Mouse (Mus musculus) liver, embryonic 14.5 days (tissue): Measurements from ENCODE around the gene Lamtor4. TPM values are rescaled to one million over a fixed set of nuclear protein-coding genes. Genes with fewer than 3 reads are reported as not detected.

Experiments used
- ATAC-seq: fragments of 200-750 bp; cut with Nextera tagmentation; 2 replicates; pipeline ENCODE4 v1.8.0; 2017; ENCODE audit warnings: moderate number of reproducible peaks, mild to moderate bottlenecking, moderate library complexity; ENCODE audit not compliant: insufficient read depth
- DNase-seq, 3 experiments: peaks; one replicate each; pipeline ENCODE4 v3.0.0-alpha.2; 2012 to 2013; ENCODE audit warnings: low read depth in 3 of 3, low spot score in 3 of 3
- H3K27ac ChIP-seq: fragments of 300-500 bp; sonication (generic); 2 replicates; pipeline ENCODE4 v1.5.1; 2014; ENCODE audit warnings: moderate library complexity, mild to moderate bottlenecking, control low read depth, inconsistent platforms
- H3K27me3 ChIP-seq: fragments of 300-500 bp; sonication (generic); 2 replicates; pipeline ENCODE4 v1.6.1; 2014; ENCODE audit warnings: mild to moderate bottlenecking, low read length, moderate library complexity; ENCODE audit not compliant: control insufficient read depth, insufficient read depth
- H3K36me3 ChIP-seq: fragments of 300-500 bp; sonication (generic); replicated peaks from 2 replicates; pipeline ENCODE4 v1.6.1; 2014; ENCODE audit warnings: low read depth; ENCODE audit not compliant: control insufficient read depth, insufficient read depth
- H3K4me1 ChIP-seq, 2 experiments: fragments of 200-500 bp in 1 of 2; fragments of 300-500 bp in 1 of 2; sonication (generic) in 1 of 2; replicated peaks; 2 replicates each; pipeline ENCODE4 v1.6.1; 2012 to 2014; ENCODE audit warnings: antibody characterized with exemption in 1 of 2, inconsistent platforms in 1 of 2, low read length in 1 of 2; ENCODE audit not compliant: control insufficient read depth in 2 of 2, insufficient read depth in 2 of 2
- H3K4me2 ChIP-seq: fragments of 300-500 bp; sonication (generic); 2 replicates; pipeline ENCODE4 v1.6.1; 2014; ENCODE audit warnings: low read depth, mild to moderate bottlenecking, control low read depth, moderate library complexity
- H3K4me3 ChIP-seq, 2 experiments: fragments of 200-500 bp in 1 of 2; fragments of 300-500 bp in 1 of 2; sonication (generic) in 1 of 2; 2 replicates each; pipeline ENCODE4 v1.5.1; 2012 to 2014; ENCODE audit warnings: low read depth in 2 of 2, low read length in 2 of 2, mild to moderate bottlenecking in 2 of 2, control low read depth in 1 of 2, inconsistent platforms in 1 of 2, moderate library complexity in 1 of 2; ENCODE audit not compliant: insufficient read depth in 1 of 2
- H3K9ac ChIP-seq: fragments of 300-500 bp; sonication (generic); replicated peaks from 2 replicates; pipeline ENCODE4 v1.6.1; 2014; ENCODE audit warnings: mild to moderate bottlenecking, control low read depth, moderate library complexity
- H3K9me3 ChIP-seq: fragments of 300-500 bp; sonication (generic); 2 replicates; pipeline ENCODE4 v1.6.1; 2016; ENCODE audit warnings: low read length, mixed read lengths; ENCODE audit not compliant: control insufficient read depth
- EP300 ChIP-seq: IDR thresholded peaks from 2 replicates; pipeline ENCODE4 v1.6.1; 2016; ENCODE audit warnings: antibody characterized with exemption, low read depth
- WGBS: fragments of 180-500 bp; shearing (Covaris S2); extraction: QIAGEN DNeasy Blood & Tissue Kit; methylation state at CpG from one replicate; pipeline ENCODE4 v1.1.7; 2014; ENCODE audit not compliant: insufficient replicate concordance; 5-methylcytosine and 5-hydroxymethylcytosine counted together
- polyA plus RNA-seq, 2 experiments: library from polyadenylated mRNA; depleted of rRNA in 1 of 2; stranded (reverse) in 1 of 2; unstranded in 1 of 2; fragments of >200 nt; fragmentation: Nextera tagmentation in 1 of 2; extraction: Ambion mirVana in 1 of 2; gene quantifications; 2 replicates each; pipeline versions ENCODE4 v1.2.1 to v1.2.3; 2012 to 2014

The Lamtor4 gene
- polyA plus RNA-seq, 2 experiments: 35.6 to 36.3 TPM

GRCm38 (mm10) chr5:138299613-138300012 is 44.3 kb downstream of the Lamtor4 start:
- TF ChIP-seq EP300: no peak
- no peak for DNase-seq

More at GRCm38 (mm10) chr5:138299613-138300012, 44.3 kb downstream of the Lamtor4 start:
- ATAC-seq: no peak
- no peak overlapping the region for H3K4me2 ChIP-seq
- H3K4me1 ChIP-seq: no peaks in the 10 kb centered on the region; a peak in 1 of 4 replicates
- no peak overlapping the region for H3K4me3 ChIP-seq
- no peak overlapping the region for H3K27ac ChIP-seq
- H3K36me3 ChIP-seq: no peaks in the 10 kb centered on the region
- 65% methylated on average over 2 of the region's 2 CpGs for WGBS
- H3K27me3 ChIP-seq: no peaks in the 10 kb centered on the region
- no peak overlapping the region for H3K9ac ChIP-seq
- no peaks in the 10 kb centered on the region for H3K9me3 ChIP-seq

Other genes with a start within 250 kb of the Lamtor4 start
- gene Smok3a, start 234.2 kb upstream of the Lamtor4 start, polyA plus RNA-seq (2012; rRNA removed): not detected in 2 replicates
- gene Smok3a, start 234.2 kb upstream of the Lamtor4 start, polyA plus RNA-seq (2014; fragmentation: Nextera tagmentation; extraction: Ambion mirVana): not detected in 2 replicates
- gene Smok3b, start 234.1 kb upstream of the Lamtor4 start, polyA plus RNA-seq (2012; rRNA removed): not detected in 2 replicates
- gene Smok3b, start 234.1 kb upstream of the Lamtor4 start, polyA plus RNA-seq (2014; fragmentation: Nextera tagmentation; extraction: Ambion mirVana): not detected in 2 replicates
- not detected in 2 replicates for gene Smok3c, start 202.3 kb upstream of the Lamtor4 start, polyA plus RNA-seq (2012; rRNA removed)
- gene Smok3c, start 202.3 kb upstream of the Lamtor4 start, polyA plus RNA-seq (2014; fragmentation: Nextera tagmentation; extraction: Ambion mirVana): not detected in 2 replicates
- 1.5 and 2.2 TPM in 2 replicates for gene Zkscan1, start 170.4 kb upstream of the Lamtor4 start, polyA plus RNA-seq (2012; rRNA removed)
- gene Zkscan1, start 170.4 kb upstream of the Lamtor4 start, polyA plus RNA-seq (2014; fragmentation: Nextera tagmentation; extraction: Ambion mirVana): 4.7 and 4.9 TPM in 2 replicates
- 5.3 and 7.7 TPM in 2 replicates for gene Zscan21, start 138.6 kb upstream of the Lamtor4 start, polyA plus RNA-seq (2012; rRNA removed)
- 13.3 and 13.9 TPM in 2 replicates for gene Zscan21, start 138.6 kb upstream of the Lamtor4 start, polyA plus RNA-seq (2014; fragmentation: Nextera tagmentation; extraction: Ambion mirVana)
- gene Zfp113, start 99.7 kb upstream of the Lamtor4 start, polyA plus RNA-seq (2012; rRNA removed): 0.81 and 1.4 TPM in 2 replicates
- gene Zfp113, start 99.7 kb upstream of the Lamtor4 start, polyA plus RNA-seq (2014; fragmentation: Nextera tagmentation; extraction: Ambion mirVana): 2.6 and 2.7 TPM in 2 replicates
- 57.7 and 62.4 TPM in 2 replicates for gene Cops6, start 94.4 kb upstream of the Lamtor4 start, polyA plus RNA-seq (2012; rRNA removed)
- 123 and 128 TPM in 2 replicates for gene Cops6, start 94.4 kb upstream of the Lamtor4 start, polyA plus RNA-seq (2014; fragmentation: Nextera tagmentation; extraction: Ambion mirVana)
- 10.3 and 10.8 TPM in 2 replicates for gene Ap4m1, start 83.5 kb upstream of the Lamtor4 start, polyA plus RNA-seq (2012; rRNA removed)
- 3.9 and 4.6 TPM in 2 replicates for gene Ap4m1, start 83.5 kb upstream of the Lamtor4 start, polyA plus RNA-seq (2014; fragmentation: Nextera tagmentation; extraction: Ambion mirVana)
- gene Mcm7, start 83.1 kb upstream of the Lamtor4 start, polyA plus RNA-seq (2012; rRNA removed): 96.1 and 116 TPM in 2 replicates
- 182 and 200 TPM in 2 replicates for gene Mcm7, start 83.1 kb upstream of the Lamtor4 start, polyA plus RNA-seq (2014; fragmentation: Nextera tagmentation; extraction: Ambion mirVana)
- gene Taf6, start 68.0 kb upstream of the Lamtor4 start, polyA plus RNA-seq (2012; rRNA removed): 32.8 and 34.7 TPM in 2 replicates
- gene Taf6, start 68.0 kb upstream of the Lamtor4 start, polyA plus RNA-seq (2014; fragmentation: Nextera tagmentation; extraction: Ambion mirVana): 33.2 and 37.9 TPM in 2 replicates
- gene Cnpy4, start 68.0 kb upstream of the Lamtor4 start, polyA plus RNA-seq (2012; rRNA removed): 6.3 and 9.5 TPM in 2 replicates
- 12.6 and 12.8 TPM in 2 replicates for gene Cnpy4, start 68.0 kb upstream of the Lamtor4 start, polyA plus RNA-seq (2014; fragmentation: Nextera tagmentation; extraction: Ambion mirVana)
- 1.8 and 2.2 TPM in 2 replicates for gene Mblac1, start 61.2 kb upstream of the Lamtor4 start, polyA plus RNA-seq (2012; rRNA removed)
- gene Mblac1, start 61.2 kb upstream of the Lamtor4 start, polyA plus RNA-seq (2014; fragmentation: Nextera tagmentation; extraction: Ambion mirVana): 2.2 and 2.9 TPM in 2 replicates
- gene Nxpe5, start 29.6 kb upstream of the Lamtor4 start, polyA plus RNA-seq (2012; rRNA removed): 0.09 and 0.10 TPM in 2 replicates
- 0.09 and 0.23 TPM in 2 replicates for gene Nxpe5, start 29.6 kb upstream of the Lamtor4 start, polyA plus RNA-seq (2014; fragmentation: Nextera tagmentation; extraction: Ambion mirVana)
- gene BC037034, start 8.6 kb downstream of the Lamtor4 start, polyA plus RNA-seq (2012; rRNA removed): 22.4 and 27.6 TPM in 2 replicates
- gene BC037034, start 8.6 kb downstream of the Lamtor4 start, polyA plus RNA-seq (2014; fragmentation: Nextera tagmentation; extraction: Ambion mirVana): 1.9 and 2.5 TPM in 2 replicates
- gene Gal3st4, start 17.4 kb downstream of the Lamtor4 start, polyA plus RNA-seq (2012; rRNA removed): 0.01 TPM in 1 of 2 replicates, not detected in the other
- 0.14 and 0.18 TPM in 2 replicates for gene Gal3st4, start 17.4 kb downstream of the Lamtor4 start, polyA plus RNA-seq (2014; fragmentation: Nextera tagmentation; extraction: Ambion mirVana)
- gene Gm43720, start 24.5 kb downstream of the Lamtor4 start, polyA plus RNA-seq (2012; rRNA removed): not detected in 2 replicates
- gene Gm43720, start 24.5 kb downstream of the Lamtor4 start, polyA plus RNA-seq (2014; fragmentation: Nextera tagmentation; extraction: Ambion mirVana): 0.01 and 0.04 TPM in 2 replicates
- 1.7 and 2.5 TPM in 2 replicates for gene Gpc2, start 24.5 kb downstream of the Lamtor4 start, polyA plus RNA-seq (2012; rRNA removed)
- gene Gpc2, start 24.5 kb downstream of the Lamtor4 start, polyA plus RNA-seq (2014; fragmentation: Nextera tagmentation; extraction: Ambion mirVana): not detected in 2 replicates
- gene Stag3, start 24.8 kb downstream of the Lamtor4 start, polyA plus RNA-seq (2012; rRNA removed): 2.7 and 3.1 TPM in 2 replicates
- gene Stag3, start 24.8 kb downstream of the Lamtor4 start, polyA plus RNA-seq (2014; fragmentation: Nextera tagmentation; extraction: Ambion mirVana): 1.8 and 1.9 TPM in 2 replicates
- 0.33 and 0.49 TPM in 2 replicates for gene Pvrig, start 86.5 kb downstream of the Lamtor4 start, polyA plus RNA-seq (2012; rRNA removed)
- 0.34 and 0.36 TPM in 2 replicates for gene Pvrig, start 86.5 kb downstream of the Lamtor4 start, polyA plus RNA-seq (2014; fragmentation: Nextera tagmentation; extraction: Ambion mirVana)
- 1.3 and 1.9 TPM in 2 replicates for gene Zfp157, start 186.0 kb downstream of the Lamtor4 start, polyA plus RNA-seq (2012; rRNA removed)
- gene Zfp157, start 186.0 kb downstream of the Lamtor4 start, polyA plus RNA-seq (2014; fragmentation: Nextera tagmentation; extraction: Ambion mirVana): 2.5 and 4.6 TPM in 2 replicates